In the genomic region with DNA sequence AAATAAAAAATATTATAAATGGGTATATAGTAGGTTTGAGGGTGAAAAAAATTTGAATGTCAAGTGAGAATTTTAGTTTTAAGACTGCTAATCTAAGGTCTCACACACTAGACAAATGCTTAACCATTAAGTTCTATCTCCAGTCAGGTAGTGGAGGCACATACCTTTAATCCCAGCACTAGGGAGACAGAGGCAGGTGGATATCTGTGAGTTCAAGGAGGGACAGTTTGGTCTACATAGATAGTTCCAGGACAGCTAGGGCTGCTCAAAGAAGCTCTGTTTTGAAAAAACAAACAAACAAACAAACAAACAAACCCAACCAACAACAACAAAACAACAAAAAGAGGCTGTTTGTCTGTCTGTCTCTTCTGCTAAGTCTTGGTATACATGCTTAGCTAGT, we compare ENCODE assay signal across 20 mouse cellular contexts. TPM values are rescaled to one million over a fixed set of nuclear protein-coding genes. Genes with fewer than 3 reads are reported as not detected.
A peak's percentile ranks its signal among the peaks of the same experiment; 100 is the strongest.
DNase-seq lines count a peak whose midpoint lies in the region; ATAC-seq and TF ChIP-seq lines count a peak whose summit lies in the region.
"Had no signal": no experiment of that assay in that cellular context is flagged by ENCODE, and none has a peak within 500 bp of the region (broad histone marks: within the 10 kb centered on the region; RNA-seq: fewer than 3 reads in every experiment).

No protein-coding gene starts in this region.

- DNase-seq in heart, adult 11 months = peak; percentile 61
- DNase-seq in heart, adult 8-10 months (ENCODE audit: low spot score) = no peak
- DNase-seq in intestine, embryonic 14.5 days (ENCODE audit: low spot score) = no peak
- no peak for DNase-seq in liver, embryonic 13.5 days
- DNase-seq in lung, postnatal 25 days (ENCODE audit: low spot score) = no peak
- DNase-seq in cerebellum, adult 18-20 months = no peak
- DNase-seq: B cell, adult 2 months; cerebellum, adult 11-12 months; cerebellum, adult 9-11 months; cerebellum, postnatal 36 days; gastrocnemius, postnatal 10 days; heart, adult 2 months; heart, postnatal 36 days had no signal

- H3K27me3 ChIP-seq in intestine, embryonic 14.5 days (replicated peaks; ENCODE audit: control insufficient read depth, insufficient read depth, low read length) = no peaks in the 10 kb centered on the region
- no peaks in the 10 kb centered on the region for H3K27me3 ChIP-seq in liver, embryonic 13.5 days
- no peaks in the 10 kb centered on the region for H3K27me3 ChIP-seq in small intestine, adult 2 months (ENCODE audit: control insufficient read depth, insufficient read depth, low read length)
- H3K27me3 ChIP-seq: embryonic facial prominence, embryonic 13.5 days; forebrain, embryonic 12.5 days; heart, embryonic 13.5 days had no signal

- H3K9ac ChIP-seq in intestine, embryonic 14.5 days (ENCODE audit: low read length) = no peak overlapping the region
- H3K9ac ChIP-seq in liver, embryonic 13.5 days = no peak overlapping the region
- H3K9ac ChIP-seq: embryonic facial prominence, embryonic 13.5 days; forebrain, embryonic 12.5 days; heart, embryonic 13.5 days had no signal

- H3K36me3 ChIP-seq in intestine, embryonic 14.5 days (ENCODE audit: control insufficient read depth, insufficient read depth, low read length) = peaks cover 11% of the 10 kb centered on the region
- H3K36me3 ChIP-seq in liver, embryonic 13.5 days = peaks cover 20% of the 10 kb centered on the region
- H3K36me3 ChIP-seq in small intestine, adult 2 months (ENCODE audit: control insufficient read depth, insufficient read depth, low read length) = peaks cover 4% of the 10 kb centered on the region; the same call in 1 of the 2 replicates

- ATAC-seq in intestine, embryonic 14.5 days (replicated peaks; ENCODE audit: low FRiP score, low TSS enrichment, low read depth) = peak; percentile 22; the same call in 1 of the 2 replicates
- no peak for ATAC-seq in liver, embryonic 13.5 days (ENCODE audit: low read depth)
- ATAC-seq: CD4-positive, CD25-positive, alpha-beta regulatory T cell, adult 4 months; forebrain, embryonic 16.5 days had no signal

- no peak overlapping the region for H3K4me3 ChIP-seq in intestine, embryonic 14.5 days (ENCODE audit: low read depth, low read length)
- no peak overlapping the region for H3K4me3 ChIP-seq in liver, embryonic 13.5 days (replicated peaks)
- no peak overlapping the region for H3K4me3 ChIP-seq in small intestine, adult 2 months (ENCODE audit: low read depth, low read length)
- H3K4me3 ChIP-seq: embryonic facial prominence, embryonic 13.5 days; forebrain, embryonic 12.5 days; heart, adult 2 months; heart, embryonic 13.5 days had no signal

- TF ChIP-seq CTCF in small intestine, adult 2 months (IDR thresholded peaks at IDR 0.05; ENCODE audit: extremely low read depth, insufficient read length, insufficient replicate concordance, low read depth, low read length) = no peak

- no peak overlapping the region; the same call in 1 of the 2 replicates for H3K27ac ChIP-seq in intestine, embryonic 14.5 days (ENCODE audit: low read depth)
- peak overlapping the region; percentile 50 for H3K27ac ChIP-seq in liver, embryonic 13.5 days
- peak overlapping the region; percentile 87 for H3K27ac ChIP-seq in small intestine, adult 2 months (ENCODE audit: insufficient read depth, low read depth, low read length)
- H3K27ac ChIP-seq: embryonic facial prominence, embryonic 13.5 days; forebrain, embryonic 12.5 days; heart, adult 2 months; heart, embryonic 13.5 days had no signal

- TF ChIP-seq POLR2A in small intestine, adult 2 months (IDR thresholded peaks at IDR 0.05; ENCODE audit: low read depth, low read length) = no peak

- H3K9me3 ChIP-seq in intestine, embryonic 14.5 days (ENCODE audit: control insufficient read depth, low read length) = no peaks in the 10 kb centered on the region
- no peaks in the 10 kb centered on the region for H3K9me3 ChIP-seq in liver, embryonic 13.5 days (replicated peaks)
- H3K9me3 ChIP-seq: embryonic facial prominence, embryonic 13.5 days; forebrain, embryonic 12.5 days; G1E; heart, embryonic 13.5 days had no signal

- no peak overlapping the region for H3K4me2 ChIP-seq in intestine, embryonic 14.5 days (ENCODE audit: low read length)
- H3K4me2 ChIP-seq in liver, embryonic 13.5 days = no peak overlapping the region
- H3K4me2 ChIP-seq: embryonic facial prominence, embryonic 13.5 days; forebrain, embryonic 12.5 days; heart, embryonic 13.5 days had no signal

- H3K4me1 ChIP-seq in intestine, embryonic 14.5 days (replicated peaks; ENCODE audit: control insufficient read depth, insufficient read depth, low read length) = peaks cover 16% of the 10 kb centered on the region; the same call in 1 of the 2 replicates
- H3K4me1 ChIP-seq in liver, embryonic 13.5 days (replicated peaks) = peaks cover 31% of the 10 kb centered on the region
- peaks cover 10% of the 10 kb centered on the region for H3K4me1 ChIP-seq in small intestine, adult 2 months (ENCODE audit: control insufficient read depth, insufficient read depth, insufficient read length, low read length)
- H3K4me1 ChIP-seq: forebrain, embryonic 12.5 days had no signal

RNA-seq across cellular contexts. Expression of a gene that starts 43.9 kb away (rescaled TPM):
- 100 to 1,000 TPM; 233 to 260 (median 250) TPM for total RNA-seq in heart, adult 8-10 months (2022)
- polyA plus RNA-seq in intestine, embryonic 14.5 days (2014; fragmentation: Nextera tagmentation; extraction: Ambion mirVana) = 180 TPM in 2 replicates
- polyA plus RNA-seq in liver, embryonic 13.5 days (2015; fragmentation: Nextera tagmentation; extraction: Ambion mirVana) = 181 and 214 TPM in 2 replicates
- 20.8 and 37.6 TPM in 2 replicates for polyA plus RNA-seq in small intestine, adult 2 months (2012; rRNA removed)

RNA-seq across cellular contexts. Expression of a gene that starts 44.0 kb away (rescaled TPM):
- total RNA-seq in heart, adult 8-10 months (2022) = 10 to 100 TPM; 50.5 to 59.8 (median 57.0) TPM
- polyA plus RNA-seq in intestine, embryonic 14.5 days (2014; fragmentation: Nextera tagmentation; extraction: Ambion mirVana) = 73.3 and 82.7 TPM in 2 replicates
- 37.0 and 44.6 TPM in 2 replicates for polyA plus RNA-seq in liver, embryonic 13.5 days (2015; fragmentation: Nextera tagmentation; extraction: Ambion mirVana)
- 3.5 and 8.8 TPM in 2 replicates for polyA plus RNA-seq in small intestine, adult 2 months (2012; rRNA removed)
